Mouse (Mus musculus) 3T3-L1 (cell line): ENCODE data around the gene Aldh3a1.

ENCODE experiments used
- DNase-seq: peaks from one replicate; pipeline ENCODE4 v3.0.0-alpha.2; 2015; ENCODE audit warnings: low read depth, low spot score

The Aldh3a1 gene

DNA sequence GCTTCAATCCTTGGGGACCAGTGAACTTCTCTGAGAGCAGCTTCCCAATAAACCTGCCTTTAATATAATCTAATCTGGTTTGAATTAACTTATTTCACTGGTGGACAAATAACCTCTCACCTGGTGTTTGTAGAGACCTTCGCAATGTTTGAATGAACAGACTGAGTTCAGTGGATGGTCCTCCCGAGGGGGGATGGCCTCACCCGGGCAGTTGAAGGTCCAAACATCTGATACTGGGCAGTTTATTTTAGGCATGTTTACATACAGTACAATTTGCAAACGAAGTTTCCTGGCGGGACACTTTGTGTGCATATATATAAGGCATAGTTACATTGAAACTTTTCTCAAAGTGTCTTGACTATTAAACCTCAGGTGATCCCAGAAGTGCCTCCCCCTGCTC lies 26.8 kb downstream of the Aldh3a1 start:
- DNase-seq, result no peak

DNA sequence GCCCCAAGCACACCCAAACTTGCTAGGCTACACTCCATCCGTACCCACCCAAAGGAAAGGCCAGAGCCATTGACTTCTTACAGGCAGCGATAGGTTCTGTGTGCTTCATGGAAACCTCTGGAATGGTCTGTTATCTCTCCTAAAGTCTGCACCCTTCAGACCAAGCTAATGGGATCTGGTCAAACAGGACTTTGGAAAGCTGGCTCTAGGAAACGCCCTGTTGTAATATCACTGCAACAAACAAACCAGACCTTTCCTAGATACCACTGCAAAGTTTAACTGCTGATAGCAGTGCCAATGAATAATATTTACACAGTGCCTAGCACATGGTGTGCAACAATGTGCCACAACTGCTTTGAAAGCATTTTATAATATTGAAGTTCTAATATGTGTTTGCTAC lies 28.7 kb downstream of the Aldh3a1 start:
- no peak for DNase-seq

DNA sequence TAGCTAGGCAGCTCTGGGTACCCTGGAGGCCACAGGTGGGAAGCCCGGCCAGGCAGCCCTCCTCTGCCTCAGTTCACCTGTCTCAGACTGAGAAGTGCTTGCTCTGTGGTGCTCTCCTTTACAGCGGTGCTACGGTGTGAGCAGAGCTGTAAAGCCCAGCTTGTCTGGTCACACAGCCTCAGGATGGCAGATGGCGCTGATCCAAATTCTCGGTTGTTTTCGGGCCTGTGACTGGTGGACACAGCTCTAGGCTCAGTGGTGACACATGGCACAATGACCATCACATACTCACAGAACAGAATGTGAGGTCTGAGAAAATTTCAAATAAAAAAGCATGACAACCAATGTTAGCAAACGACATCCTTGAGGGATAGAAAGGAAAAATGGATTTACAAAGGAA lies 37.1 kb downstream of the Aldh3a1 start:
- DNase-seq, result no peak

DNA sequence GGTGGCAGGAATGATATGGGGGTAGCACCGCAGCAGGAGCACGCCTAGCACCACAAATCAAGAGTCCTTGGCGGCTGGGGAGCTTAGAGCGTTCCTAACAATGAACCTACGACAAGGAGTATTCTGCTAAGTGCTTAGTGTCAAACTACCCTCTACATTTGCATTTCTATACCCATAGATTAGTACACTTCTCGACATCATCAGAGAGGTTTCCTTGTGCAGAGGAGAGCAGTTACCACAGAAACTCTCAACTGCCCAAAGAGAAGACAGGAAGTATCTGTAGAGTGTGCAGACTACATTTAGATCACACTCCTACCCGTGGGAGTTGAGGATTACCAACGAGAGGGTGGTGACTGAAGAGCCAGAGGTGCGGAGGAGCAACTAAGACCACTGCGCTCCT lies 44.4 kb downstream of the Aldh3a1 start:
- DNase-seq, result no peak

DNA sequence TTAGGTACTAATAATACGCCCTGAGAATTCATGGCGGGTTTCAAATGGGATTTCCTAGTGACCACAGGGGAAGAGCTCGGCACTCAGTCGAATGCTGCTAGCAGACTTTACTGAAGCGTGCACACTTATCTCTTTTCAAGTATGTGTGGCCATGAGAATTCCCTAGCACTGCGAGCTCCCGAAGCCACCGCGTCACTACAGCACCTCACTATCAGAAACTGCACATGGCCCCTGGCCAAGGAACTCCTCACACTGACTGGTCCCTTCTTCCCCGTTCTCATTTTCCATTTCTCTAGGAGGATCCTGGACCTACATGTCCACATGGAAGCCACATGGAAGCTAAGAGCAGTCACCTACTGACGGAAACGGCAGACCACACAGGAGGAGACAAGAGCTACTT lies 45.5 kb downstream of the Aldh3a1 start:
- DNase-seq, result no peak

DNA sequence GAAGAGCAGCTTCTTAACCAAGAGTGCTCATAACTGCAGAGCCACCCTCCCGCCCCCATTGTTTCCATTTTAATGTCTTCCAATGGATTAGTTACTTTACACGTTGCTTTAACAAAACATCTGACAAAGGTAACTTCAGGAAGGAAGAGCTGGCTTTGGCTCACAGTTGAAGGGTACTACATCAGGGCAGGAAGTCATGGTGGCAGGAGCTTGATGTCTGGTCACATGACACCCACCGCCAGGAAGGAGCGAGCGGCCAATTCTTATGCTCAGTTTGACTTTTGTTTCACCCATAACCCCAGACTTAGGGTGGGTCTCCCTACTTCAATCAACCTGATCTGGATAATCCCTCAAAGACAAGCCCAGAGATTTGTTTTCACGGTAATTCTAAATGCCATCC lies 51.8 kb downstream of the Aldh3a1 start:
- no peak for DNase-seq

DNA sequence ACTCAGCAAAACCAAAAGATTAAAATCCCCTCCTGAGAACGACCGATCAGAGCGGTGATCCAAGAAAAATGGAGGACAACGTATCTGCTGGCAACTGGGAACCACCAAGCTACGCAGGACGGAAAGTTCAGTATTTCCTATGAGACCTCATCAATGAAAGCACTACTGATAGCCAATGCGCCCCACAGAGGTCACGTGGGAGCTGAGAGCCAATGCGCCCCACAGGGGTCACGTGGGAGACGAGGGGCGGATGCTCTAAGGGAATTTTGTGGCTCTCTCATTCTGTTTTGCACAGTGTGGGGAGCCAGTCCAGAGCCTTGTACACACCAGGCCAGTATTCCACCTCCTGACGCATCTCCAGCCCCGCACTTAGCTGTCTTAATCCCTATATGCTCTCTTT lies 55.2 kb downstream of the Aldh3a1 start:
- no peak for DNase-seq

DNA sequence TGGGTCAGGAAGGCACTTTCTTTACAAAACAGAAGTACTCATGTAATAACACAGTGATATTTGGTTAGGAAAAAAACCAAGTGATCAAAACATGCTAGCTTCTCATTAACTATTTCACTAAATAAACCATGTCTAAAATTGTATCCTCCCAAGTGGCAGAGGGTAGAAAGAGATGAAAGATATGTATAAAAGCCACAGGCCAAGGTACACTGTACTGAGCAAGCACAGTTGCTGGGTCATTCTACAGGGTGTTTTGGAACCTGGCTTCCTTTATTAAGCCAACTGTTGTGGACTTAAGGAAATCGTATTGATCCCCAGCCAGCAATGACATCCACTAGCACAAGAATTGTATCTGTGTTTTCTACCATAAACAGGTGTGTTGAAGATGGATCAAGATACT lies 56.5 kb downstream of the Aldh3a1 start:
- no peak for DNase-seq

DNA sequence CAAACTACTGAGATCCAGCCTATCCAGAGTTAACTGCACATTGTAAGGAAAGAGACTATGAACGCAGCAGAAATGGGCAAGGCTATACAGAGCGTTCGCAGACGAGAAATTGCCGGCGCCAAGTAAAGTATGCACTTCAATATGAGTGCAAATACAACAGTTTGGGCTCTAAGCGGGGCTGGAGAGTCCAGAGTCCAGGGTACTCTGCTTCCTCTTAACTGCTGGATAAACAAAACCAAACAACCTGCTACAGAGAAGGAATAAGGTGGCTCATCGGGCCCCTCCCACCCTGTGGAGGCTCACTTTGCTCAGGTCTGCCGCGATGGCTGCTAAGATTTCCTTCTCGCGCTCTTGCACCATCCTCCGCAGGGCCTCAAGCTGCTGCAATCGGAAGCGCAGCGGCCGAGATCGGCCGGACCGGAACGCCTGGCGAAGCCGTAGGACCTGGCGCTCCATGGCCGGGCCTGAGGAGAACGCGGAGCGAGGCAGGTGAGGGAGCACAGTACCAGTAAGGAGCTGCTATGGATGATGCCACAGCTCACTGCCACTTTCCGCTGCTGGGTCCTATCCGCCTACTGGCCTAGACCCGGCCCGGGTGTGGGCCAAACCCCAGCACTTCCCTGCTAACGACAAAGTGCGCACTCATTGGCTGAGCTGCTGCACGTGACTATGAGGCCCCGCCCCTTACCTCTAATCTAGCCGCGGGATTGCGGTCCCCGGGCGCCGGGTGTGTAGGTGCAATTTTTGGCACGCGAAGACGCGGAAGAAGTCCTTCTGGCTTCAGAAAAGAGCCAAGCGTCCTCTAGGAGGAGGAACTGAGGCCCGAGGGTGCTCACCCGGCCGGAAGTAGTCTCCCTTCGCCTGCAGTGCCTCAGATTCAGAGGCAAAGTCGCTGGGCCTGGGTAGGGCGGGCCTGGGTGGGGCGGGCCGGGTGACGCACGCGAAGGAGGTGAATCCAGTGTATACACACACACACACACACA lies 59.5 kb downstream of the Aldh3a1 start, which contains the start of gene Aldh3a2:
Gene Aldh3a2 (minus strand): TSS at position 914 of the 983 bp plus-strand sequence.
- DNase-seq, result peak; percentile 97
